Mouse (Mus musculus): Measurements from ENCODE around the gene Hsbp1.

DNA sequence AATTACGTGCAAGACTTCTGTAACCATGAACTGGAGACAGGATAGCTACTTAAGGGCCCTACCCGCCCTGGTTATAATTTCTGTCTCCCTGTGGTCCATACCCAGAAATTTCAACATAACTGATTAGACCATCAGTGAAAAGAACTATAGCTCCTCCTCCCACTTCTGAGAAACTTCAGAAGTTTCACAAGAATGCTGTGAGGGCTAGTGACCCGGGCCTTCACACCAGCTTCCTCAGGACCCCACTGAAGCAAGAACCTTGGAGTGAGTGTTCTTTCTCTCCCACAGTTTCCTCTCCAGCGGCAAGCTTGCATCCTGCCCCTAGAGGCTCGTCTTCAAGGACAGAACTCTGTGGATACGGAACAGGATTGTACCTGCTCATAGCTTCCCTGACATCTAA is 41.6 kb downstream of the Hsbp1 start:
- no peak for TF ChIP-seq TCF3 (IDR thresholded peaks at IDR 0.05; ENCODE audit: insufficient read length, low read depth)
- no peak for TF ChIP-seq USF1 (IDR thresholded peaks at IDR 0.05; ENCODE audit: low read depth)
- TF ChIP-seq TCF12 (IDR thresholded peaks at IDR 0.05; ENCODE audit: insufficient read depth, poor library complexity, severe bottlenecking), result no peak
- no peak for TF ChIP-seq POLR2A (IDR thresholded peaks at IDR 0.05; ENCODE audit: insufficient read length, low read depth)
- no peak for TF ChIP-seq MAX (IDR thresholded peaks at IDR 0.05; ENCODE audit: low read depth)
- TF ChIP-seq E2F4 (IDR thresholded peaks at IDR 0.05; ENCODE audit: insufficient read depth), result no peak
- no peak for TF ChIP-seq POLR2AphosphoS2 (IDR thresholded peaks at IDR 0.05; ENCODE audit: insufficient read length, low read depth)
